Mouse (Mus musculus) liver, embryonic 14.5 days (tissue): ENCODE measurements around the gene Rbbp8nl.

Experiments used
- CTCF ChIP-seq: IDR thresholded peaks from 2 replicates; pipeline ENCODE4 v1.5.1; 2016; ENCODE audit warnings: antibody characterized with exemption, low read depth, control low read depth
- EP300 ChIP-seq: IDR thresholded peaks from 2 replicates; pipeline ENCODE4 v1.6.1; 2016; ENCODE audit warnings: antibody characterized with exemption, low read depth

DNA sequence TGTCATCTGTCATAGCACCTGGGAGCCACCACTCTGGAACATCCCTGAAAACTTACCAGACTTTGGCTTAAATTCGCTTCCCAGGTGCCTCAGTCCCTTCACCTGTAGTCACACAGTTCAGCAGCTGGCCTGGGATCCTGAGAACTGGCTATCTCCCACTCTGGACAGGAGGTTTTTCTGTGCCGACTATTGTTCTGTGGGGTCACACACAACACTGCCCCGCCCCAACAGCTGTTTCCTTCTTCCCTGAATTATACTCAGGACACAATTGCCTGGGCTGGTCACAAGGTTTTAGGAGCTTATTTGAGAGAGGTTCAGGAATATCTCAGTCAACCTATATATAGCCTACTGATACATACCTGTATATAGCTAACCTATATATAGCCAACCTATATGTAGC, 27.2 kb downstream of the Rbbp8nl start:
- no peak for TF ChIP-seq CTCF
- no peak for TF ChIP-seq EP300
